Mouse (Mus musculus): Measurements from ENCODE around the gene Gm20388.

Gm20388 gene

GRCm38 (mm10) chr8:122927841-122928240, 3017.2 kb downstream of the Gm20388 start:
- DNase-seq (ENCODE audit: low spot score) = no peak

- DNase-seq (ENCODE audit: low spot score) = no peak
These were observed 3018.1 kb downstream of the Gm20388 start for GRCm38 (mm10) chr8:122928631-122929224.

- DNase-seq (ENCODE audit: low spot score) = no peak
These were observed 3021.4 kb downstream of the Gm20388 start for GRCm38 (mm10) chr8:122931834-122932560.

- DNase-seq (ENCODE audit: low spot score) = no peak
These were observed 3021.9 kb downstream of the Gm20388 start for GRCm38 (mm10) chr8:122932561-122932959.

GRCm38 (mm10) chr8:122933973-122934372, 3023.3 kb downstream of the Gm20388 start:
- DNase-seq (ENCODE audit: low spot score) = no peak

GRCm38 (mm10) chr8:122935118-122935517, 3024.5 kb downstream of the Gm20388 start:
- DNase-seq (ENCODE audit: low spot score) = no peak

- DNase-seq (ENCODE audit: low spot score) = no peak
These were observed 3025.3 kb downstream of the Gm20388 start for GRCm38 (mm10) chr8:122935912-122936311.

- DNase-seq (ENCODE audit: low spot score) = no peak
These were observed 3027.0 kb downstream of the Gm20388 start for GRCm38 (mm10) chr8:122937545-122938053.

GRCm38 (mm10) chr8:122938170-122938569, 3027.5 kb downstream of the Gm20388 start:
- no peak for DNase-seq (ENCODE audit: low spot score)

GRCm38 (mm10) chr8:122938591-122938990, 3027.9 kb downstream of the Gm20388 start:
- peak; percentile 17 for DNase-seq (ENCODE audit: low spot score)

GRCm38 (mm10) chr8:122942803-122943713, 3032.4 kb downstream of the Gm20388 start:
- DNase-seq (ENCODE audit: low spot score) = no peak

- no peak for DNase-seq (ENCODE audit: low spot score)
These were observed 3035.1 kb downstream of the Gm20388 start for GRCm38 (mm10) chr8:122945775-122946174.

GRCm38 (mm10) chr8:122949701-122950100, 3039.1 kb downstream of the Gm20388 start:
- no peak for DNase-seq (ENCODE audit: low spot score)

GRCm38 (mm10) chr8:122951456-122951855, 3040.8 kb downstream of the Gm20388 start:
- DNase-seq (ENCODE audit: low spot score) = no peak

GRCm38 (mm10) chr8:122953028-122953427, 3042.4 kb downstream of the Gm20388 start:
- no peak for DNase-seq (ENCODE audit: low spot score)

GRCm38 (mm10) chr8:122954090-122954799, 3043.6 kb downstream of the Gm20388 start:
- DNase-seq (ENCODE audit: low spot score) = no peak

- DNase-seq (ENCODE audit: low spot score) = no peak
These were observed 3044.6 kb downstream of the Gm20388 start for GRCm38 (mm10) chr8:122955195-122955594.

GRCm38 (mm10) chr8:122955997-122956396, 3045.4 kb downstream of the Gm20388 start:
- DNase-seq (ENCODE audit: low spot score) = no peak

GRCm38 (mm10) chr8:122960323-122960722, 3049.7 kb downstream of the Gm20388 start:
- DNase-seq (ENCODE audit: low spot score) = no peak

GRCm38 (mm10) chr8:122960932-122961331, 3050.3 kb downstream of the Gm20388 start:
- DNase-seq (ENCODE audit: low spot score) = peak; percentile 12

GRCm38 (mm10) chr8:122961458-122961857, 3050.8 kb downstream of the Gm20388 start:
- no peak for DNase-seq (ENCODE audit: low spot score)

- DNase-seq (ENCODE audit: low spot score) = no peak
These were observed 3051.4 kb downstream of the Gm20388 start for GRCm38 (mm10) chr8:122962046-122962445.
